Mouse (Mus musculus) lung, postnatal 0 days (tissue): ENCODE measurements at regions not wholly inside any gene's neighbourhood (a gene's known extent, or its start where the extent isn't known, plus 50 kb on each side); places are given as distances from the start of the nearest gene placed in this dataset.

Source experiments
- ATAC-seq: fragments of 200-750 bp; cut with Nextera tagmentation; 2 replicates; pipeline ENCODE4 v1.8.0; 2017; ENCODE audit warnings: moderate library complexity
- DNase-seq: peaks from one replicate; pipeline ENCODE4 v3.0.0-alpha.2; 2016; ENCODE audit warnings: low spot score
- H3K27ac ChIP-seq: fragments of 300-500 bp; sonication (generic); 2 replicates; pipeline ENCODE4 v1.5.1; 2014; ENCODE audit warnings: antibody characterized with exemption, mild to moderate bottlenecking, low read length, mixed read lengths
- H3K27me3 ChIP-seq: fragments of 300-500 bp; sonication (generic); replicated peaks from 2 replicates; pipeline ENCODE4 v1.6.1; 2014; ENCODE audit warnings: low read length, mixed read lengths; ENCODE audit not compliant: insufficient read depth
- H3K36me3 ChIP-seq: fragments of 300-500 bp; sonication (generic); 2 replicates; pipeline ENCODE4 v1.6.1; 2014; ENCODE audit warnings: low read length, mixed read lengths; ENCODE audit not compliant: insufficient read depth
- H3K4me1 ChIP-seq: fragments of 300-500 bp; sonication (generic); 2 replicates; pipeline ENCODE4 v1.6.1; 2014; ENCODE audit warnings: antibody characterized with exemption, low read depth, low read length, mixed read lengths; ENCODE audit not compliant: insufficient read depth
- H3K4me2 ChIP-seq: fragments of 300-500 bp; sonication (generic); replicated peaks from 2 replicates; pipeline ENCODE4 v1.6.1; 2014; ENCODE audit warnings: low read depth, mild to moderate bottlenecking, low read length, moderate library complexity, mixed read lengths
- H3K4me3 ChIP-seq: fragments of 300-500 bp; sonication (generic); 2 replicates; pipeline ENCODE4 v1.5.1; 2014; ENCODE audit warnings: low read depth, low read length
- H3K9ac ChIP-seq: fragments of 300-500 bp; sonication (generic); replicated peaks from 2 replicates; pipeline ENCODE4 v1.6.1; 2014; ENCODE audit warnings: low read depth, mild to moderate bottlenecking
- H3K9me3 ChIP-seq: fragments of 300-500 bp; sonication (generic); 2 replicates; pipeline ENCODE4 v1.6.1; 2016; ENCODE audit warnings: low read length, mixed read lengths
- CTCF ChIP-seq: IDR thresholded peaks from 2 replicates; pipeline ENCODE4 v1.5.1; 2016; ENCODE audit warnings: antibody characterized with exemption, mild to moderate bottlenecking
- EP300 ChIP-seq: IDR thresholded peaks from 2 replicates; pipeline ENCODE4 v1.6.1; 2016; ENCODE audit warnings: antibody characterized with exemption, mild to moderate bottlenecking, control low read depth
- WGBS: fragments of 180-500 bp; shearing (Covaris S2); extraction: QIAGEN DNeasy Blood & Tissue Kit; methylation state at CpG from one replicate; pipeline ENCODE4 v1.1.7; 2014; 5-methylcytosine and 5-hydroxymethylcytosine counted together

DNA sequence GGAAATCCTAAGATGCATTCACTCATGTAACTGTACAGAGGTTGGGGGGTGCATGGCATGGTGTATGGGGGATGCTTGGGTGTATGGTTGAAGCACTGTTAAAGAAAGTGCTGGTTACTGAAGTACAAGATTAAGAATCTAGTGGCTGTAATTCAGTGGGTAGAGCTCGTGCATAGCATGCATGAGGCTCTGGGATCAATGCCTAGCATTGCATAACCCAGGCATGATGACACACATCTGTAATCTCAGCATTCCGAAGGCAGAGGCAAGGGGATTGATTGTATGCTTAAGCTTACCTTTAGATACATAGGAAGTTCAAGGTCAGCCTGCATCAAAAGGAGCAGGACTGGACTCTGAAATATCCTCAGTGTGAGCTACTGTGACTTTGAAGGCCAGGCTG is 67.7 kb upstream of the Zfp280d start:
- no peak overlapping the region for H3K27ac ChIP-seq
- 58% methylated on average over 2 of the region's 2 CpGs for WGBS
- H3K4me3 ChIP-seq, result no peak overlapping the region
- H3K9ac ChIP-seq, result no peak overlapping the region
- ATAC-seq (no peak), DNase-seq (no peak)
- H3K36me3 ChIP-seq, result no peaks in the 10 kb centered on the region
- no peak overlapping the region for H3K4me2 ChIP-seq
- no peaks in the 10 kb centered on the region for H3K9me3 ChIP-seq
- no peaks in the 10 kb centered on the region for H3K4me1 ChIP-seq
- no peaks in the 10 kb centered on the region for H3K27me3 ChIP-seq
- no peak for TF ChIP-seq CTCF
- TF ChIP-seq EP300, result no peak

DNA sequence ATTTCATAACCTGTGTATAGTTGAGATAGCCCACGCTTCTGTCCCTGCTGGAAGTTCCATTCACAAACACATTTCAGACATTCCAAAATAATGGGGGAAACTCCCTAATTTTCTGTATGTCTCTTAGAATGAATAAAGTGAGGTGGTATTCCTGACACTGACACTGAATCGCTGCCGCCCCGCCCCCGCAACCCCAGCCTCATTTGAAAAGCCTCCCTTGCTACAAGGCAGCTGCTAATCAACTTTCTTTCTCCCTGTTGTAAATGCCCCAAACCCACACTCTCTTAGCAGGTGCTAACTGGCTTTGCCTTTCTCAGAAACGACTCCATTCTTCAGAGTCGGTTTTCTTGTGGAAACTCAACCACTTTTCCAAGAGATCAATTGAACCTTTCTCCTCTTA is 66.4 kb upstream of the Zfp280d start:
- 62% methylated on average over 7 of the region's 7 CpGs for WGBS
- no peak for DNase-seq
- H3K9me3 ChIP-seq, result no peaks in the 10 kb centered on the region
- no peak for TF ChIP-seq CTCF
- H3K27me3 ChIP-seq, result no peaks in the 10 kb centered on the region
- H3K4me1 ChIP-seq, result no peaks in the 10 kb centered on the region
- H3K27ac ChIP-seq, result no peak overlapping the region
- no peak for ATAC-seq
- H3K36me3 ChIP-seq, result no peaks in the 10 kb centered on the region
- no peak overlapping the region for H3K9ac ChIP-seq
- H3K4me2 ChIP-seq, result no peak overlapping the region
- no peak overlapping the region for H3K4me3 ChIP-seq

DNA sequence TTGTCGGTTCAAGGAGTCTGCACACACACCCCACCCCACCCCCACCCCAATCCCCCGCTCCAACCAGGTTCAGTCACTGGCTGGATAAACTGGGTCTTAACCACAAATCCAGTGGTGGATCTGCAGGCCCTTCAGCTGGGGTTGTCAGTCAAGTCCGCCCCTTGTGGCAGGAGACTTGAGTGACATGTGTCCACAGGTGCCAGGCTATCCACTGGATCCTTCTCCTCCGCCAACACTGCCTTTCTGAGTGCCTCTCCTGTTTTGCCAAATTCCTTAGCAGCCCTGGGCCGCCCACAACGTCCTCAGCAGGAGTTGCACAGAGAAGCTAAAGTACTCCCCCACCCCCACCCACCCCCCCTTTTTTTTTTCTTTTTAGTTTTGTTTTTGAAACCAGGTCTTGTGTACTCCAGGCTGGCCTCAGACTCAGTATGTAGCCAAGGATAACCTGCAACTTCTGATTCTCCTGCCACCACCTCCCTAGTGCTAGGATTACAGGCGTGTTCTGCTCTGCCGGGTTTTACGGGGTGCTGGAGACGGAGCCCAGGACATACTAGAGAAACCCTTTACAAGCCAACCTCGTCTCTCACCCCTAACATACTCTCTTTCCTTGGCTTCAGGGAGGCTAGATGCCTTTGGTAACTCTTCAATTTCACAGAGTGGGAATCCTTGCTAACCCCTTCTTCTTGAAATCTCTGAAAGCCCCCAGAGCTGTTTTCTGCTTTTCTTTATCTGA is 57.2 kb upstream of the Zfp280d start:
- peak; percentile 38 for DNase-seq

DNA sequence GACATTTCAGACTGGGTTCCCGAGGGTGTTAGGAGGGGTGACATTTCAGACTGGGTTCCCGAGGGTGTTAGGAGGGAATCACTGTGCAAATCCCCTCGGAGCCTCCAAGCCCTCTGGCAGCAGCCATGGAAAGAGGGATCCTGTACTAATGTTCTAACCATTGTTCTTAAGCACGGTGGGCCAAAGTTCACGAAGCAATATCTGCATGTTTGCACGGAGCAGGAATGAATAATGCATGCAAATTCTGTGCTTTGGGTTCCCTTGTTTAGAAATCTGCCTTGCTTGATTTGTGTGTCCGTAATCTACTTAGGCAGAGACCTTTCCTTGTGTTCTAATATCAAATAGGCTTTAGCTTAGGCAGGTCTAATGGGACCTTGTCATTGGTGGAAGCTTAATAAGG is 55.9 kb upstream of the Zfp280d start:
- Histone ChIP-seq H3K4me1 (no peaks in the 10 kb centered on the region), H3K36me3 (no peaks in the 10 kb centered on the region), H3K4me2 (no peak overlapping the region), H3K9me3 (no peaks in the 10 kb centered on the region), H3K9ac (no peak overlapping the region), H3K27ac (no peak overlapping the region), H3K4me3 (no peak overlapping the region), H3K27me3 (no peaks in the 10 kb centered on the region)
- no peak for ATAC-seq
- WGBS, result 72% methylated on average over 7 of the region's 7 CpGs
- no peak for TF ChIP-seq EP300
- no peak for TF ChIP-seq CTCF
- no peak for DNase-seq

More for the DNA sequence above, 57.2 kb upstream of the Zfp280d start:
- H3K4me1 ChIP-seq, result no peaks in the 10 kb centered on the region
- 55% methylated on average over 11 of the region's 11 CpGs for WGBS
- H3K4me2 ChIP-seq, result no peak overlapping the region
- H3K4me3 ChIP-seq, result no peak overlapping the region
- no peaks in the 10 kb centered on the region for H3K36me3 ChIP-seq
- no peaks in the 10 kb centered on the region for H3K27me3 ChIP-seq
- H3K27ac ChIP-seq, result no peak overlapping the region
- H3K9ac ChIP-seq, result no peak overlapping the region
- ATAC-seq, result peak; percentile 58; the same call in 1 of the 2 replicates
- no peaks in the 10 kb centered on the region for H3K9me3 ChIP-seq
- TF ChIP-seq CTCF, result peak; percentile 42
- no peak for TF ChIP-seq EP300

DNA sequence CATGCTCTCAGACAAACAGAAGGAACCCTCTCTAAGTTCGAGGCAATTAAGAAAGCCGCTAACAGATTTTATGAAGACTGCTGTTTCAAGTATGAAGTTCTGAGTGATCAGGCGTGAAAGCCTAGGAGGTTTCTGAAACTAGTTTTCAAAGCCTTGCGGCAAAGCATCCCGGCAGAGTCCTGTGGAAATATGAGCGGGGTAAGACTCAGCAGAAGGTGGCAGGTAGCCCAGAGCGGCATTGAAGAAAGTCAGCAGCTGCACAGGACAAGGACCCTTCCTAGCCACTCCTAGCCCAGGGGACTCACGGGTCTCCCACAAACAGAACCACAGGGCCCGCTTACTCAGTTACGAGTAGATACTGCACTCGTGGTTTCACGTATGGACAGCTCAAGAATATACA is 54.8 kb upstream of the Zfp280d start:
- DNase-seq, result no peak
- TF ChIP-seq EP300 (no peak), CTCF (no peak)
- 87% methylated on average over 12 of the region's 12 CpGs for WGBS
- H3K4me1 ChIP-seq, result no peaks in the 10 kb centered on the region
- no peaks in the 10 kb centered on the region for H3K9me3 ChIP-seq
- H3K27me3 ChIP-seq, result no peaks in the 10 kb centered on the region
- H3K9ac ChIP-seq, result no peak overlapping the region
- no peak overlapping the region for H3K4me3 ChIP-seq
- no peak overlapping the region for H3K4me2 ChIP-seq
- ATAC-seq, result no peak
- H3K27ac ChIP-seq, result no peak overlapping the region
- H3K36me3 ChIP-seq, result no peaks in the 10 kb centered on the region

DNA sequence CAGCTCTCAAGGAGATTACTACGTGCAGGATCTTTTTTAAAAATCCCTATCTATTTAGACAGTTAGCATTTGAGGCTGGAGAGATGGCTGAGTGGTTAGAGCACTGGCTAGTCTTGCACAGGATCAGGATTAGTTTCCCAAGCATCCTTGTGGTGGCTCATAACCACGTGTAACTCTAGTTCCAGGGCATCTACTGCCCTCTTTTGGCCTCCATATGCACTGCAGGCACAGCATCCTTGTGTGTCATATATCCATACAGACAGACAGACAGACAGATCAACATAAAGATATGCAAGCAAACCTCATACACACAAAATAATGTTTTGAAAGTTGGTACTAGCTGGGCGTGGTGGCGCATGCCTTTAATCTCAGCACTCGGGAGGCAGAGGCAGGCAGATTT is 53.3 kb upstream of the Zfp280d start:
- H3K27ac ChIP-seq, result no peak overlapping the region
- ATAC-seq, result no peak
- DNase-seq, result no peak
- H3K36me3 ChIP-seq, result no peaks in the 10 kb centered on the region
- H3K9ac ChIP-seq, result no peak overlapping the region
- no peak overlapping the region for H3K4me2 ChIP-seq
- H3K4me1 ChIP-seq, result no peaks in the 10 kb centered on the region
- WGBS, result 84% methylated on average over 5 of the region's 5 CpGs
- H3K27me3 ChIP-seq, result no peaks in the 10 kb centered on the region
- no peak overlapping the region for H3K4me3 ChIP-seq
- H3K9me3 ChIP-seq, result no peaks in the 10 kb centered on the region
- TF ChIP-seq EP300 (no peak), CTCF (peak; percentile 36)
